Mouse (Mus musculus) bone marrow macrophage, adult 2 months (primary cell): ENCODE results near the gene Ncbp3.

Experiments used
- CTCF ChIP-seq: IDR thresholded peaks from 2 replicates; pipeline ENCODE4 v1.5.1; 2012; ENCODE audit warnings: low read depth, mild to moderate bottlenecking, low read length, moderate library complexity
- POLR2A ChIP-seq: IDR thresholded peaks from 2 replicates; pipeline ENCODE4 v1.6.1; 2012; ENCODE audit warnings: mild to moderate bottlenecking, low read depth, low read length, borderline replicate concordance

- TF ChIP-seq CTCF, result no peak
- TF ChIP-seq POLR2A, result no peak
Observed at GRCm38 (mm10) chr11:73126495-73126894, 78.9 kb downstream of the Ncbp3 start.
